Mouse (Mus musculus): ENCODE results near the gene Lrrc18. TPM values are rescaled to one million over a fixed set of nuclear protein-coding genes. Genes with fewer than 3 reads are reported as not detected.

Gene Lrrc18
- polyA plus RNA-seq, 1 experiment from 2014 or later = 0.41 TPM

DNA sequence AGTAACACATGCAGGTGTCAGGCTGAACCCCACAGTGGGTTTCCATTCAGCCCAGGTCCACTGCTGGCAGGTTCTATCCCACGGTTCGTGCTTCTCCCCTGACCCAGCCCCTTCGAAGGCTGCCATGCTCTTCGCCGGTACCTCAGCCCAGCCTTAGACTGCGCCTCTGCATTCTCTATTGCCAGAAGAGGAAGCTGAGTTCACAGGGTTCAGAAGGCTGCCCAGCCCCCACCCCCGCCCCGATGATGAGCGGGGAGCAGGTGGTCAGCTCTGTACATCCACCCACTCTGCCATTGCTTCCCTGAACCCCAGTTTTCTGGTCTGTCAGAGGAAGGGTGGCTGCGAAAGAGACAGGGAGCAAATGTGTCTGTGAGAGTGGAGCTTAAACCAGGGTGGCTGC lies 8.3 kb downstream of the Lrrc18 start:
- 48% methylated on average over 10 of the region's 10 CpGs for WGBS
- Histone ChIP-seq H3K9me3 (no peaks in the 10 kb centered on the region), H3K9ac (no peak overlapping the region), H3K4me2 (replicated peaks) (no peak overlapping the region), H3K36me3 (no peaks in the 10 kb centered on the region), H3K4me3 (no peak overlapping the region), H3K4me1 (peaks cover 24% of the 10 kb centered on the region), H3K27ac (no peak overlapping the region), H3K27me3 (no peaks in the 10 kb centered on the region)
- ATAC-seq (ENCODE audit: low FRiP score, low read depth) = no peak

DNA sequence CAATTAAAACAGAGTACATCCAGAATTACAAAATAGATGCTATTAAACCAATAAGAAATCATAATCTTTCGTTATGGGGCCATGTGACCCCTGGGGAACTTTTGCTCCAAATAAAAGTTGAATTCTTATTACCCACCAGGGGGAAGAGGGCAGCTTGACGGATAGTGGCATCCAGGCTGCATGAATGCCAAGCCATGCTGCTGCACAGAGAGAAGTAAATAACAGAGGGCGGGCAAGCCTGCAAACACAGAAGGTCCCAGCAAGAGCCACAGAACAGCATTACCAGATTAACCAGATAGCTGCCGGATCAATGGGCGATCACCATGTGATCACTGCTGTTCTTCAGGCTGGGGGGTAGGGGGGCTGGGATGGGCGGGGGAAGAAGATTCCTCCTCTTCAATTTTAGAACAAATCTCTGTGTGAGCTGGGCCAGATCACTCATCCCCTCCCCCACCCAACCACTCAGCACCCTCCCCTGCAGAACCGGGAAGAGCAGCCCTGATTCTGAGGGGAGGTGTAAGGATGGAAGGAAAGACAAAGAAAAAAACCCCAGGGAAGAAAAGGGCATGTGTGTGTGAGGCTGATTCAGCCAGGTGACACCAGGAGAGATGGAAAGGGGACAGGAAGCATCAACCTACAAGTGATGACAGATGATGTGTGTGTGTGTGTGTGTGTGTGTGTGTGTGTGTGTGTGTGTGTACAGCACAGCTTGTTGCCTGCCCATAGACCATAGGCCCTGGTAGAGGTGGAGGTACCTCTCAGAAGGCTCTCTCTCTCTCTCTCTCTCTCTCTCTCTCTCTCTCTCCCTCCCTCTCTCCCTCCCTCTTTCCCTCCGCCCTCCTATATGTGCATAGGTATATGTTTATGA lies 9.2 kb downstream of the Lrrc18 start:
- Histone ChIP-seq H3K27ac (no peak overlapping the region), H3K36me3 (peaks cover 3% of the 10 kb centered on the region; the same call in 1 of the 2 replicates), H3K27me3 (no peaks in the 10 kb centered on the region), H3K4me3 (no peak overlapping the region), H3K9ac (no peak overlapping the region), H3K9me3 (peaks cover 7% of the 10 kb centered on the region), H3K4me2 (replicated peaks) (no peak overlapping the region), H3K4me1 (peaks cover 16% of the 10 kb centered on the region)
- no peak for ATAC-seq (ENCODE audit: low FRiP score, low read depth)
- WGBS = 23% methylated on average over 7 of the region's 8 CpGs

DNA sequence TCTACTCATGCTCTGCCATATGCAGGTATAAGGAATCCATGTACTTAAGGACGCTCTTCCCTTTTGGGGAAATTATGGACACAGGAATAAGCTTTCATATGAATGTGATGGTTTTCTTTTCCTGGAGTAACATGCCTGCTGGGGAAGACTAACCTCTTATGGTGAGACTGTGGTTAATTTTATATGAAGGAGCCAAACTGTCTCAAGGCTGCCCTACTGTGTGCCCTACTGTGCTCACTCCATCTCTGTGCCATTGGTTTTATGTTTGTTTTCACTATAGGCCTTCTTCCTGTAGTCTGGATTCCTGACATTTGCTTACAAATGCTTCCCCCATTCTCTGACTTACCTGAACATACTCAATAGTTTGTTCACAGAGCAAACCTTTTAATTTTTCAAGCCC lies 13.9 kb downstream of the Lrrc18 start:
- no peak overlapping the region for H3K9ac ChIP-seq
- H3K4me1 ChIP-seq = peaks cover 4% of the 10 kb centered on the region; the same call in 1 of the 2 replicates
- H3K4me2 ChIP-seq (replicated peaks) = no peak overlapping the region
- H3K4me3 ChIP-seq = no peak overlapping the region
- no peaks in the 10 kb centered on the region for H3K27me3 ChIP-seq
- 90% methylated on average over 1 of the region's 1 CpGs for WGBS
- H3K36me3 ChIP-seq = peaks cover 3% of the 10 kb centered on the region; the same call in 1 of the 2 replicates
- no peak overlapping the region for H3K27ac ChIP-seq
- ATAC-seq (ENCODE audit: low FRiP score, low read depth) = no peak
- peaks cover 7% of the 10 kb centered on the region for H3K9me3 ChIP-seq

DNA sequence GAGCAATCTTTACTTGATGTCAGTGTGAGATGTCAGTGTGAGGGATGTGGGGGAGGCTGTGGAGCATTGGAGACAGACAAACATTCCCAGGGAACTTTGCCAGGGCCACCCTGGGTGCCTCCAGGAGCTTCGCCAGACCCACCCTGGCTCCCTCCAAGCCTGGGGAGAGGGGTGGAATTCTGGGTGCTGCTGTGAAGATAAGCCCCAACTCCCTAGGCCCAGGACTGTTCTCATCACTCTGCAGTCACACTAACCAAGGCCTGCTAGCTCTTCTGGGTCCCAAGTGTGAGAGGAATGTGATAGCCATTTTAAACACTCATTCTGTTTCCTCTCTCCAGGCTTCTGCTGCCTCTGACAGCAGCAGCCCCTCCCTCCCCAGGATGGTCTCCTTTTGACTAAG lies 16.5 kb downstream of the Lrrc18 start:
- no peak overlapping the region for H3K27ac ChIP-seq
- peaks cover 7% of the 10 kb centered on the region for H3K9me3 ChIP-seq
- WGBS = 76% methylated on average over 1 of the region's 1 CpGs
- H3K4me3 ChIP-seq = no peak overlapping the region
- no peak for ATAC-seq (ENCODE audit: low FRiP score, low read depth)
- H3K36me3 ChIP-seq = peaks cover 3% of the 10 kb centered on the region; the same call in 1 of the 2 replicates
- no peak overlapping the region for H3K4me2 ChIP-seq (replicated peaks)
- no peaks in the 10 kb centered on the region for H3K27me3 ChIP-seq
- no peaks in the 10 kb centered on the region for H3K4me1 ChIP-seq
- H3K9ac ChIP-seq = no peak overlapping the region

DNA sequence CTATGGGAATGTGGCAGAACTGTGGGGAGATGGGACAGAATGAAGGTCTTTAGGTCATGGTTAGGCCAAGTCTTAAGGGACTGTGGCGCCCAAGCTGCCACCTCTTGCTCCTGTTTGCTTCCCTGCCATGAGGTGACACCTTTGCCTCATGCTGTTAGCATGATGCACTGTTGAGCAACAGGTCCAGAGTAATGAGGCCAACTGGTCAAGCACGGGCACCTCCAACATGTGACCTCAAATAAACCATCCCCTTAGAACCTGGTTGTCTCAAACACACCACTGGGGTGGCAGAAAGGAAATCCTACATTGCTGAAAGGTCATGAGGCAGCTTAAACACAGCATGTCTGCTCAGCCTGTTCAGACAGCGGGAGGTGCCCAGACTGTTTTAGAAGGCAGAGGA lies 27.9 kb downstream of the Lrrc18 start:
- Histone ChIP-seq H3K4me3 (no peak overlapping the region), H3K9me3 (no peaks in the 10 kb centered on the region), H3K4me1 (peaks cover 7% of the 10 kb centered on the region; the same call in 1 of the 2 replicates), H3K4me2 (replicated peaks) (no peak overlapping the region), H3K27ac (no peak overlapping the region), H3K9ac (no peak overlapping the region), H3K27me3 (no peaks in the 10 kb centered on the region), H3K36me3 (no peaks in the 10 kb centered on the region)
- 84% methylated on average over 3 of the region's 3 CpGs for WGBS
- no peak for ATAC-seq (ENCODE audit: low FRiP score, low read depth)

DNA sequence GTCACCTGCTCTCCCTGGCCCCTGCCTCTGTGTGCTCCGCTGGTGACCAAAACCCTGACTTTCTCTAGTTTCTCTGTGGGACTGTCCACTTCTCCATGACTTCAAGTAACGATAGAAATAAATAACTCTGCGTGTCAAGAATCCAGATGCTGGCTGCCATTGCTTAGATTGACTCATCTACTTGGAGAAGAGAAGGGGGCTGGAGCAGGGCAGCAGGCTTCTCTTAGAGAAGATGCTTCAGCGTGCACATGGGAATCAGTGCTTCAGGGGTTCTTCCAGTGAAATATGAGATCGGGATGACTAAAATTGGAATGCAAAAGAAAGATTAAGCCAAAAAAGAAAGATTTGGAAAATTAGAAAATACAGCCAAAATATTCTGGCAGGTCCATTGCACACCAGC lies 28.4 kb downstream of the Lrrc18 start:
- Histone ChIP-seq H3K9me3 (no peaks in the 10 kb centered on the region), H3K4me3 (no peak overlapping the region), H3K27ac (no peak overlapping the region), H3K9ac (no peak overlapping the region), H3K4me1 (peaks cover 7% of the 10 kb centered on the region; the same call in 1 of the 2 replicates), H3K4me2 (replicated peaks) (no peak overlapping the region), H3K36me3 (no peaks in the 10 kb centered on the region), H3K27me3 (no peaks in the 10 kb centered on the region)
- no peak for ATAC-seq (ENCODE audit: low FRiP score, low read depth)
- 65% methylated on average over 5 of the region's 5 CpGs for WGBS

DNA sequence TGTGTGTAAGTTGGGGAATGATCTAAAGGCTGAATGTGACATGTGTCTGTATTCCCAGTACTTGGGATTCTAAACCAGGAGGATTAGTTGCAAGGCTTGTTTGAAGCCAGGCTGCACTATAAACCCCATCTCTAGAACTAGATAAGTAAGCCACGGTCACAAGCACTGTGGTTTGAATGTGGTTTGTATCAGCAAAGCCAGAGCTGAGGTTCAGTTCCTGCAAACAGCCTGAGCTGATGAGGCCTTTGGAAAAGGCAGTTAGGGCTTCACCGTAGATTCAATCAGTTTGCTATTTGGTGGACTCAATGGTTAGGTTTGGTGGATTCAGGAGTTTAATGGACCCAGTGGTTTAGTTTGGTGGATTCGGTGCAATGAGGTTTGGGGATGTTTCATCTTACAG lies 39.7 kb downstream of the Lrrc18 start:
- H3K4me1 ChIP-seq = peaks cover 21% of the 10 kb centered on the region
- no peak overlapping the region for H3K9ac ChIP-seq
- no peaks in the 10 kb centered on the region for H3K36me3 ChIP-seq
- WGBS = 60% methylated on average over 3 of the region's 3 CpGs
- H3K9me3 ChIP-seq = no peaks in the 10 kb centered on the region
- H3K27me3 ChIP-seq = peaks cover 4% of the 10 kb centered on the region; the same call in 1 of the 2 replicates
- ATAC-seq (ENCODE audit: low FRiP score, low read depth) = no peak
- peak overlapping the region; percentile 48; the same call in 1 of the 2 replicates for H3K27ac ChIP-seq
- no peak overlapping the region for H3K4me3 ChIP-seq
- H3K4me2 ChIP-seq (replicated peaks) = no peak overlapping the region

DNA sequence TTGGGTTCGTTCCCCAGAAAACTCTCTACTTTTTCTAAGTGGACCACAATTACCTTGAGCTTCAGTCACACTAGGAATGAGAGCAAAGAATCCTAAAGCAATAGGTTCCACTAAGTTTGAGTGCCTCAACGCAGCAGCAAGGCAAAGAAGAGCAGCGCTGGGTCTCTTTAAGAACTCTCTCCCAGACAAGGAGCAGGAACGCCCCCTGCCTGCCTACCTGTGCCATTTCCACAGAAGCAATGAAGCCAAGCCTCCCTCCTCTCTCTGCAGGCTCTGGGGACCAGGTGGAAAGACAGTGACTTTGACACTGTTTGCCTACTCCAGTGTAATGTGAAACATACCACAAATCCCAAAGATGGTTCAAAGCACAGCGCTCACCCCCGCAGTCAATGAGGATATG lies 42.2 kb downstream of the Lrrc18 start:
- Histone ChIP-seq H3K9me3 (no peaks in the 10 kb centered on the region), H3K9ac (no peak overlapping the region), H3K36me3 (no peaks in the 10 kb centered on the region), H3K27me3 (peaks cover 4% of the 10 kb centered on the region; the same call in 1 of the 2 replicates), H3K4me1 (peaks cover 21% of the 10 kb centered on the region), H3K4me3 (no peak overlapping the region), H3K4me2 (replicated peaks) (no peak overlapping the region), H3K27ac (no peak overlapping the region)
- 38% methylated on average over 6 of the region's 6 CpGs for WGBS
- no peak for ATAC-seq (ENCODE audit: low FRiP score, low read depth)

DNA sequence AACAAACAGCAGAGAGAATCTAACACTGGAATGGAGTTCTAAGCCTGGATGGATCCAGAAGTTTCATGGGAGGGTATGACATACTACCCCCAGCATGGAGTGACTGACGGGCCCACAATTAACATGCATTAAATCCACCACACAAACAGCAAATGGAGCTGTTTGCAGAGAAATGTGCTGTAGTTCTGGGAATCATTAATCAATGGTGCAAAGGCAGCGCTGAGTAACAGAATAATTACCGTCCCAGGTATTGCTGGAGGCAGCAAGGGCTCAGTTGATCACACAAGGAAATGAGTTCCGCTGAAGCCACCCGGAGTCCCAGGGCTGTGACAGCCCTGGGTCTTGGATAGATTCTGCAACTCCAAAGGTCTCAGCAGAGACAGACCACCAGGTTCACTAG lies 44.2 kb downstream of the Lrrc18 start:
- 21% methylated on average over 5 of the region's 5 CpGs for WGBS
- Histone ChIP-seq H3K4me2 (replicated peaks) (no peak overlapping the region), H3K27me3 (peaks cover 4% of the 10 kb centered on the region; the same call in 1 of the 2 replicates), H3K9me3 (no peaks in the 10 kb centered on the region), H3K4me3 (no peak overlapping the region), H3K27ac (no peak overlapping the region), H3K9ac (no peak overlapping the region), H3K4me1 (peaks cover 18% of the 10 kb centered on the region), H3K36me3 (no peaks in the 10 kb centered on the region)
- no peak for ATAC-seq (ENCODE audit: low FRiP score, low read depth)

DNA sequence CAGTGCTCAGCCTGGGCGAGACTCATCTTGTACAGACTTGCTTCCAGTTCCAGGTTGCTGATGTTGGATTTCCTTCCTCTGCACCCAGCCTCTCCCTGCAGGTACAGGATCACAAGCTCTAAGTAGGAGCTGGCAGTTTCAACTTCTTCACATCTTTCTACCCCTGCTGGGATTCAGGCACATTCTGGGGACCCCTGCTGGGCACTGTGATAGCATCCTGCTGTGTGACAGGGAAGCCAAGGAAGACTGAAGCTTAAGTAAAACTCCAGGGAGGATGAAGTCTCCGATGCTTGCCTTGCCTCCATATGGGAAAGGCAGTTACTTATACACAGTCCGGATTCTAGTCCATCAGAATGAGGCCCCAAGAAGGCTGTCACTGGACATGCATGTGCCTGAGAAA lies 45.6 kb downstream of the Lrrc18 start:
- Histone ChIP-seq H3K9me3 (no peaks in the 10 kb centered on the region), H3K36me3 (no peaks in the 10 kb centered on the region), H3K27ac (no peak overlapping the region), H3K4me3 (no peak overlapping the region), H3K4me1 (peaks cover 6% of the 10 kb centered on the region), H3K27me3 (peaks cover 4% of the 10 kb centered on the region; the same call in 1 of the 2 replicates), H3K9ac (no peak overlapping the region), H3K4me2 (replicated peaks) (no peak overlapping the region)
- ATAC-seq (ENCODE audit: low FRiP score, low read depth) = no peak
- 45% methylated on average over 3 of the region's 3 CpGs for WGBS

DNA sequence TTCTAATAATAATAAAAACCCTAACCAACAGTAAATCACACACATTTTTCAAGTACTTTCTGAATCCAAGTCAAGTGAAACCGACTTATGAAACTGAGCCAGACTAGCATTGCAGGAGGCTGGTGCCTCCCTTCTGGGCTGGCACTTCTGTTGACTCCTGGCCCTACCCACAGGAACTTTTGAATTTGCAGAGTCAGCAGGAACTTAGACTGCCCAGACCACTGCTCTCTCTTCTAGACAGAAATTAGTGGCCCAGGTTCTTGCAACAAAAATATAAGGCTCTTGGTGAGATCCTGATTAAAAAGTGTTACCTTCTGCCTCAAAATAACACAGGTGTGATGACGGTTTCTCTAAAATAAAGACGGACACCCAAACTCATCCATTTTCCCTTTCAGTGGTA lies 54.0 kb downstream of the Lrrc18 start:
- no peak overlapping the region for H3K4me2 ChIP-seq (replicated peaks)
- H3K27me3 ChIP-seq = no peaks in the 10 kb centered on the region
- H3K36me3 ChIP-seq = no peaks in the 10 kb centered on the region
- no peak overlapping the region for H3K27ac ChIP-seq
- no peaks in the 10 kb centered on the region for H3K9me3 ChIP-seq
- H3K4me3 ChIP-seq = no peak overlapping the region
- no peaks in the 10 kb centered on the region for H3K4me1 ChIP-seq
- no peak for ATAC-seq (ENCODE audit: low FRiP score, low read depth)
- H3K9ac ChIP-seq = no peak overlapping the region
- 87% methylated on average over 3 of the region's 3 CpGs for WGBS

DNA sequence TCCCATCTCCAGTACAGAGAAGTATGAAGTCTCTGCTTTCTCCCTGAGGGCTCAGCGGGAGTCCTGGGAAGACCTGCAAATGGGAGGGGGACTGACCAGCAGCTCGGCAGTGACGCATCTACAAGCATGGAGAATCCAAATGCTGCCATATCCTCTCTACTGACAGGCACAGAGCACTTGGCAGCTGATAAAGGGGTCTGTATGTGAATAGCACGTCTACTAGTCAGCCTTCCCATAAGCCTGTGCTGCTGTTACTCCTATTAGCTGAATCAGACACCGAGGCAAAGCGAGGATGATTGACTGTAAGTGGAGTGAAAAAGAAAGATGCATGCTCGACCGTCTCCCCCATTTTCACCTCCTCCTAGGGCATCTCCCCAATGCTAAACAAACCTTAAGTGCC lies 62.3 kb downstream of the Lrrc18 start:
- Histone ChIP-seq H3K27me3 (no peaks in the 10 kb centered on the region), H3K4me2 (replicated peaks) (no peak overlapping the region), H3K9me3 (no peaks in the 10 kb centered on the region), H3K9ac (no peak overlapping the region), H3K4me1 (no peaks in the 10 kb centered on the region), H3K4me3 (no peak overlapping the region), H3K36me3 (no peaks in the 10 kb centered on the region), H3K27ac (no peak overlapping the region)
- WGBS = 67% methylated on average over 8 of the region's 8 CpGs
- no peak for ATAC-seq (ENCODE audit: low FRiP score, low read depth)
